Mouse (Mus musculus) spleen, adult 2 months (tissue): Measurements from ENCODE around the gene Slc17a5.

Source experiments
- CTCF ChIP-seq: fragments of 200-500 bp; IDR thresholded peaks from 2 replicates; pipeline ENCODE4 v1.5.1; 2011; ENCODE audit warnings: mild to moderate bottlenecking, inconsistent platforms; ENCODE audit not compliant: insufficient read depth, insufficient read length, insufficient replicate concordance; ENCODE audit errors: extremely low read depth
- POLR2A ChIP-seq: fragments of 200-500 bp; IDR thresholded peaks from 2 replicates; pipeline ENCODE4 v1.6.1; 2011; ENCODE audit warnings: low read depth, low read length, inconsistent platforms

- TF ChIP-seq CTCF: no peak
- TF ChIP-seq POLR2A: no peak
These were observed 44.1 kb upstream of the Slc17a5 start for GRCm38 (mm10) chr9:78631755-78632434.
